Mouse (Mus musculus) thymus, postnatal 4 days (tissue): Measurements from ENCODE around the gene Ciart.
A peak's percentile ranks its signal among the peaks of the same experiment; 100 is the strongest.
"Not testable (repeated sequence)": the region's sequence is repeated elsewhere in the genome, so short reads cannot be mapped to it uniquely, and the experiment has no call there.

Experiments used
- DNase-seq: peaks from one replicate; pipeline ENCODE4 v3.0.0; 2021

Gene Ciart

GRCm38 (mm10) chr3:95863578-95863977, 18.5 kb downstream of the Ciart start:
- DNase-seq = no peak

- peak; percentile 74 for DNase-seq
These were observed 20.3 kb downstream of the Ciart start for GRCm38 (mm10) chr3:95861796-95862195.

- peak; percentile 65 for DNase-seq
These were observed 20.8 kb downstream of the Ciart start for GRCm38 (mm10) chr3:95861216-95861615.

GRCm38 (mm10) chr3:95860323-95860722, 21.7 kb downstream of the Ciart start:
- peak; percentile 25 for DNase-seq

- DNase-seq = not testable (repeated sequence)
These were observed 23.8 kb downstream of the Ciart start for GRCm38 (mm10) chr3:95858278-95858677.

- not testable (repeated sequence) for DNase-seq
These were observed 25.0 kb downstream of the Ciart start for GRCm38 (mm10) chr3:95857050-95857449.

GRCm38 (mm10) chr3:95856115-95856514, 25.9 kb downstream of the Ciart start:
- DNase-seq = no peak

- peak; percentile 95 for DNase-seq
These were observed 26.5 kb downstream of the Ciart start, which contains the start of gene Prpf3 for GRCm38 (mm10) chr3:95855502-95856089. Gene Prpf3 (minus strand): TSS chr3:95855885.

- DNase-seq = no peak
These were observed 30.7 kb downstream of the Ciart start for GRCm38 (mm10) chr3:95851317-95851716.

GRCm38 (mm10) chr3:95850611-95851010, 31.4 kb downstream of the Ciart start:
- DNase-seq = no peak

GRCm38 (mm10) chr3:95842503-95843214, 39.4 kb downstream of the Ciart start:
- DNase-seq = peak; percentile 50

- no peak for DNase-seq
These were observed 42.8 kb downstream of the Ciart start for GRCm38 (mm10) chr3:95839250-95839649.

GRCm38 (mm10) chr3:95829053-95829452, 53.0 kb downstream of the Ciart start:
- DNase-seq = no peak
